Mouse (Mus musculus): ENCODE results near the gene Mif. TPM values are rescaled to one million over a fixed set of nuclear protein-coding genes. Genes with fewer than 3 reads are reported as not detected.

The Mif gene
- polyA plus RNA-seq, 1 experiment from 2014 or later = 1,479 TPM

DNA sequence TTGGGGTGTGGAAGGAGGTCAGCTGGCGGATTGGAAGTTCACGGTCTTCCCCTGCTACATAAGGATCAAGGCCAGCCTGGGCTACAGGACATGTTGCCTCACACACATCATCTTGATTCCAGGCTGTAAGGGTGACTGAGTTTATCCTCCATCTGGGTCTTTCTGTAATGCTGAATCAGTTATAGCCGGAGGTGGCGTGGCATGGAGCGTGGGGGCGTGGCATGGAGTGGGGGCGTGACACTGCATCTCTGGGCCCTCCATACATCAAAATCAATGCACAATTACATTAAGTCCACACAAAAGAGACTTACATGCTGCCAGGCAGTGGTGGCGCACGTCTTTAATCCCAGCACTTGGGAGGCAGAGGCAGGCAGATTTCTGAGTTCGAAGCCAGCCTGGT lies 20.3 kb upstream of the Mif start:
- Histone ChIP-seq H3K4me1 (replicated peaks; ENCODE audit: control insufficient read depth, insufficient read depth, low read length) (peaks cover 7% of the 10 kb centered on the region), H3K4me3 (ENCODE audit: low read length) (no peak overlapping the region), H3K27me3 (ENCODE audit: control insufficient read depth, insufficient read depth, low read depth, low read length) (no peaks in the 10 kb centered on the region; the same call in 1 of the 2 replicates), H3K27ac (ENCODE audit: low read length) (no peak overlapping the region), H3K9me3 (ENCODE audit: control insufficient read depth, low read length) (no peaks in the 10 kb centered on the region), H3K36me3 (ENCODE audit: control insufficient read depth, insufficient read depth, low read length) (no peaks in the 10 kb centered on the region), H3K9ac (ENCODE audit: low read length) (no peak overlapping the region), H3K4me2 (ENCODE audit: low read depth, low read length) (no peak overlapping the region)
- no peak for ATAC-seq (ENCODE audit: low read depth)
- 89% methylated on average over 10 of the region's 10 CpGs for WGBS

DNA sequence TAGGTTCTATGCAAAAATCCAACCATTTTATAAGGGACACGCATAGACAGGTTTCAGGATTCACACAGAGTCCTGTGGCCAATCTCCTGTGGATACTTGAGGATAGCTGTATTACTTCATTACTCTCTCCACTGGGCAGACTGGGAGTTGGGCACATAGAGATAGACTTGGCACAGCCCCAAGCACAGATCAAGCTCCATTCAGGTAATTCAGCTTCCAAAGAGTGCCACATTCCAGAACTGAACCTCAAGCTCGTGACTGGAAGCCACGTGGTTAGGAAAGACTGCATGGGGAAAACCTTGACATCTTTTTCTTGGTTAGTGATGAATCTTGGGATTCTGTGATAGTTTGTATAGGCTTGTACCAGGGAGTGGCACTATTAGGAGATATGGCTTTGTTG lies 18.8 kb upstream of the Mif start:
- Histone ChIP-seq H3K4me2 (ENCODE audit: low read depth, low read length) (no peak overlapping the region), H3K36me3 (ENCODE audit: control insufficient read depth, insufficient read depth, low read length) (no peaks in the 10 kb centered on the region), H3K27me3 (ENCODE audit: control insufficient read depth, insufficient read depth, low read depth, low read length) (no peaks in the 10 kb centered on the region; the same call in 1 of the 2 replicates), H3K4me1 (replicated peaks; ENCODE audit: control insufficient read depth, insufficient read depth, low read length) (peaks cover 7% of the 10 kb centered on the region), H3K27ac (ENCODE audit: low read length) (no peak overlapping the region), H3K9me3 (ENCODE audit: control insufficient read depth, low read length) (no peaks in the 10 kb centered on the region), H3K9ac (ENCODE audit: low read length) (no peak overlapping the region), H3K4me3 (ENCODE audit: low read length) (no peak overlapping the region)
- no peak for ATAC-seq (ENCODE audit: low read depth)
- 74% methylated on average over 3 of the region's 3 CpGs for WGBS

DNA sequence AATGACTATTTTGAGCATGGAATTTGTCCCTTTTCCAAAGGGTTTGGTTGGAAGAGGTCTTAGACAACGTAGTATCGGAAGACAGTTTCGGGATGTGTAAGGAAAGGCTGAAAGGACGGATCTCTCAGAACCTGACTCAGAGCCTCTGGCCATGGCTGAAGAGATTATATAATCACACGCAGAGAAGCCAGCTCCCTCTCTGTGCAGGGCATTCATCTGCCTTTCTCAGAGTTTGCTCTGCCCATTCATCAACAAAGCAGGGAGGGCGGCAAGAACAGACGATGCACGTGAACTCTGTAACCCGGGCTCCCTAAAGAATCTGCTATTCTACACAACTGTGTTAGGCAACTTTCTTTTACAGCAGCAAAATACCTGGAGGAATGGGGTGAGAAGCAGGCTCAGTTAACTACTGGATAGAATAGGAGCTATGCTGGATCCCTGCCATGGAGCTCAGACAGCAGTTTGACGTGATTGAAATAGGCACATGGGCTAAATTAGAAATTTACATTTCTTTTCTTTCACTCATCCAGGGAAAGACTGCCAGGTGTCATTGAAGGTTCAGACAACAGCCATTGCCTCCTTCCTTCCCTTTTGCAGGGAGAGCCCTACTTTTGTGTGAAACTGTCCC lies 13.6 kb upstream of the Mif start:
- Histone ChIP-seq H3K4me1 (replicated peaks; ENCODE audit: control insufficient read depth, insufficient read depth, low read length) (peaks cover 7% of the 10 kb centered on the region), H3K9ac (ENCODE audit: low read length) (peak overlapping the region; percentile 60; the same call in 1 of the 2 replicates), H3K27me3 (ENCODE audit: control insufficient read depth, insufficient read depth, low read depth, low read length) (no peaks in the 10 kb centered on the region), H3K9me3 (ENCODE audit: control insufficient read depth, low read length) (no peaks in the 10 kb centered on the region), H3K27ac (ENCODE audit: low read length) (no peak overlapping the region), H3K4me3 (ENCODE audit: low read length) (peak overlapping the region; percentile 46; the same call in 1 of the 2 replicates), H3K36me3 (ENCODE audit: control insufficient read depth, insufficient read depth, low read length) (no peaks in the 10 kb centered on the region), H3K4me2 (ENCODE audit: low read depth, low read length) (peak overlapping the region; percentile 74)
- WGBS = 31% methylated on average over 10 of the region's 10 CpGs
- no peak for ATAC-seq (ENCODE audit: low read depth)

DNA sequence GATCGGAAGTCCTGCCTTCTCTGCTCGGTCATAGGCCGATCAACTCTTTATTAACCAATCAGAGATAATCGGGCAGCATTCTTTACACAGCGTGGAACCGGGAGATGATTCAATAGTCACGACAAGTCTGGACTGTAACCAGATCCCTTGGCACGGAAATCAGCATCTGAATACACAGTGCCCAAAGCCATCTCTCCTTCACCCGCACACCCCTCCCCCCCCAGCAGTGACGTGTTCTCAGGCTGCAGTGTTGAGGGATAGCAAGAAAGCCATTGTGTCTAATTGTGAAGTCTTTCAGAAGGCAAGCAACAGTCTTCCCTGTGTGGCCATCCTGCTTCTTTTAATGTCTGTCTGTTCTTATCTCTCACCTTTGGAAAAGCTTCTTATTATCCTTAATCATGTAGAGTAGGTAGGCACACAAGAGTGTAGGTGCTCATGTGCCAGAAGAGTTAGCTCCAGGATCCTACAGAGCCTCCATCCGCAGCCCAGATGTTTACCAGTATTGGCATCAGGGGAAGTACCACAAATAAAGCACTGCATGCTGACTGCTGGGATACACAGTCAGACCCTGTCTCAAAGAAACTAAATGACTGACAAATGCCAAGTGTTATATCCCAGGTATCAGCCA lies 13.0 kb upstream of the Mif start:
- 0 out of 2 replicates have a peak overlapping the region, but pooled peaks have one; percentile 12 for H3K27ac ChIP-seq (ENCODE audit: low read length)
- no peaks in the 10 kb centered on the region for H3K27me3 ChIP-seq (ENCODE audit: control insufficient read depth, insufficient read depth, low read depth, low read length)
- peak; percentile 98 for ATAC-seq (ENCODE audit: low read depth)
- peak overlapping the region; percentile 60 for H3K9ac ChIP-seq (ENCODE audit: low read length)
- no peaks in the 10 kb centered on the region for H3K9me3 ChIP-seq (ENCODE audit: control insufficient read depth, low read length)
- H3K36me3 ChIP-seq (ENCODE audit: control insufficient read depth, insufficient read depth, low read length) = no peaks in the 10 kb centered on the region
- H3K4me1 ChIP-seq (replicated peaks; ENCODE audit: control insufficient read depth, insufficient read depth, low read length) = peaks cover 7% of the 10 kb centered on the region
- H3K4me2 ChIP-seq (ENCODE audit: low read depth, low read length) = peak overlapping the region; percentile 74
- 2% methylated on average over 11 of the region's 11 CpGs for WGBS
- H3K4me3 ChIP-seq (ENCODE audit: low read length) = peak overlapping the region; percentile 46

- Histone ChIP-seq H3K27ac (ENCODE audit: low read length) (no peak overlapping the region), H3K4me1 (replicated peaks; ENCODE audit: control insufficient read depth, insufficient read depth, low read length) (peaks cover 7% of the 10 kb centered on the region)
Observed at GRCm38 (mm10) chr10:75872025-75872914, 12.2 kb upstream of the Mif start.

GRCm38 (mm10) chr10:75861587-75861986 lies 1.5 kb upstream of the Mif start:
- H3K4me3 ChIP-seq (ENCODE audit: low read length) = no peak overlapping the region
- no peak for ATAC-seq (ENCODE audit: low read depth)
- peaks cover 21% of the 10 kb centered on the region for H3K4me1 ChIP-seq (replicated peaks; ENCODE audit: control insufficient read depth, insufficient read depth, low read length)
- H3K36me3 ChIP-seq (ENCODE audit: control insufficient read depth, insufficient read depth, low read length) = peaks cover 6% of the 10 kb centered on the region
- H3K27me3 ChIP-seq (ENCODE audit: control insufficient read depth, insufficient read depth, low read depth, low read length) = no peaks in the 10 kb centered on the region
- H3K4me2 ChIP-seq (ENCODE audit: low read depth, low read length) = no peak overlapping the region
- 75% methylated on average over 5 of the region's 5 CpGs for WGBS
- H3K27ac ChIP-seq (ENCODE audit: low read length) = no peak overlapping the region
- no peak overlapping the region for H3K9ac ChIP-seq (ENCODE audit: low read length)
- no peaks in the 10 kb centered on the region for H3K9me3 ChIP-seq (ENCODE audit: control insufficient read depth, low read length)

More at GRCm38 (mm10) chr10:75872025-75872914, 12.2 kb upstream of the Mif start:
- Histone ChIP-seq H3K9me3 (ENCODE audit: control insufficient read depth, low read length) (no peaks in the 10 kb centered on the region), H3K36me3 (ENCODE audit: control insufficient read depth, insufficient read depth, low read length) (no peaks in the 10 kb centered on the region), H3K4me3 (ENCODE audit: low read length) (peak overlapping the region; percentile 46), H3K4me2 (ENCODE audit: low read depth, low read length) (peak overlapping the region; percentile 74), H3K9ac (ENCODE audit: low read length) (peak overlapping the region; percentile 52; the same call in 1 of the 2 replicates), H3K27me3 (ENCODE audit: control insufficient read depth, insufficient read depth, low read depth, low read length) (no peaks in the 10 kb centered on the region)
- WGBS = 35% methylated on average over 10 of the region's 10 CpGs
- ATAC-seq (ENCODE audit: low read depth) = no peak

- ATAC-seq (ENCODE audit: low read depth) = no peak
- peak overlapping the region; percentile 64; the same call in 1 of the 2 replicates for H3K4me2 ChIP-seq (ENCODE audit: low read depth, low read length)
- H3K9ac ChIP-seq (ENCODE audit: low read length) = peak overlapping the region; percentile 55; the same call in 1 of the 2 replicates
- 30% methylated on average over 7 of the region's 7 CpGs for WGBS
- H3K27ac ChIP-seq (ENCODE audit: low read length) = peak overlapping the region; percentile 95
- peaks cover 21% of the 10 kb centered on the region for H3K4me1 ChIP-seq (replicated peaks; ENCODE audit: control insufficient read depth, insufficient read depth, low read length)
- H3K27me3 ChIP-seq (ENCODE audit: control insufficient read depth, insufficient read depth, low read depth, low read length) = no peaks in the 10 kb centered on the region
- H3K4me3 ChIP-seq (ENCODE audit: low read length) = no peak overlapping the region
- H3K36me3 ChIP-seq (ENCODE audit: control insufficient read depth, insufficient read depth, low read length) = peaks cover 6% of the 10 kb centered on the region
- no peaks in the 10 kb centered on the region for H3K9me3 ChIP-seq (ENCODE audit: control insufficient read depth, low read length)
Observed at GRCm38 (mm10) chr10:75860746-75861145, 706 bp upstream of the Mif start.

- under 1% methylated on average over 23 of the region's 27 CpGs for WGBS
- peak overlapping the region; percentile 89 for H3K9ac ChIP-seq (ENCODE audit: low read length)
- peaks cover 21% of the 10 kb centered on the region for H3K4me1 ChIP-seq (replicated peaks; ENCODE audit: control insufficient read depth, insufficient read depth, low read length)
- H3K4me3 ChIP-seq (ENCODE audit: low read length) = peak overlapping the region; percentile 71
- ATAC-seq (ENCODE audit: low read depth) = peak; percentile 76
- H3K4me2 ChIP-seq (ENCODE audit: low read depth, low read length) = peak overlapping the region; percentile 64
- H3K27ac ChIP-seq (ENCODE audit: low read length) = peak overlapping the region; percentile 95
- H3K27me3 ChIP-seq (ENCODE audit: control insufficient read depth, insufficient read depth, low read depth, low read length) = no peaks in the 10 kb centered on the region
- H3K36me3 ChIP-seq (ENCODE audit: control insufficient read depth, insufficient read depth, low read length) = peaks cover 6% of the 10 kb centered on the region
- no peaks in the 10 kb centered on the region for H3K9me3 ChIP-seq (ENCODE audit: control insufficient read depth, low read length)
Observed at GRCm38 (mm10) chr10:75859107-75859746, 813 bp downstream of the Mif start.

Measured in lung, embryonic 16.5 days (tissue).